9 mouse cellular contexts compared by ENCODE assay signal in the genomic region with DNA sequence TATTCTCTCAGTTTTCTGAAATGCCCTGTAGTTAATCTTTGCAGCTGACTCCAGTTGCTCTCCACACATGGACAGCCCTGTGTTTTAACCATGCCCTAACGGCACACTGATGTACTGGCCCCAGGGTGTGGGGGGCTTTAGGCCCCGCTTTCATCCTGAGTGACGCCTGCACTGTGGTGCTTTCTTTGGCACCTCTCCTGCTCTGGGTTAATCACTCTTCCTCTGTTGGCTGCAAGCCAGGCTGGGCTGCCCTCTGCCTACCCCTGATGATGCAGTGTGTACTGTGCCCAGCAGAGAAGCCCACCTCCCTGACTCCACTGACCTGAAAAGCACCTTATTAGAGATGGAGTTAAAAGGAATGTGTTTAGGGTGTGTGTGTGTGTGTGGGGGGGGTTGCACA.
DNase-seq lines count a peak whose midpoint lies in the region; ATAC-seq lines count a peak whose summit lies in the region.
"Had no signal": no experiment of that assay in that cellular context is flagged by ENCODE, and none has a peak within 500 bp of the region (broad histone marks: within the 10 kb centered on the region; RNA-seq: fewer than 3 reads in every experiment).

No protein-coding gene starts in this region.

- peak; percentile 84 for ATAC-seq in heart, embryonic 12.5 days (ENCODE audit: insufficient number of reproducible peaks, low FRiP score)
- ATAC-seq in hindbrain, embryonic 13.5 days (ENCODE audit: low FRiP score): peak; percentile 67

- WGBS in heart, embryonic 12.5 days: 25% methylated on average over 3 of the region's 3 CpGs
- 12% methylated on average over 3 of the region's 3 CpGs for WGBS in hindbrain, embryonic 13.5 days

- peaks cover 42% of the 10 kb centered on the region for H3K4me1 ChIP-seq in heart, embryonic 12.5 days (replicated peaks)
- peaks cover 16% of the 10 kb centered on the region for H3K4me1 ChIP-seq in hindbrain, embryonic 13.5 days (replicated peaks)
- H3K4me1 ChIP-seq: liver, embryonic 13.5 days had no signal

- no peak for DNase-seq in heart, postnatal 36 days
- DNase-seq in adrenal gland, postnatal 25 days: peak; percentile 45
- peak; percentile 32 for DNase-seq in lung, postnatal 14 days
- DNase-seq in left cerebral cortex, adult 11 months (ENCODE audit: low spot score): no peak
- no peak for DNase-seq in thymus, postnatal 0 days (ENCODE audit: low spot score)
- DNase-seq in spleen, postnatal 36 days (ENCODE audit: low spot score in 2 of 2): no peak
- DNase-seq: liver, embryonic 13.5 days had no signal

- no peaks in the 10 kb centered on the region for H3K9me3 ChIP-seq in heart, embryonic 12.5 days (replicated peaks)
- H3K9me3 ChIP-seq in hindbrain, embryonic 13.5 days: no peaks in the 10 kb centered on the region
- H3K9me3 ChIP-seq: liver, embryonic 13.5 days had no signal

- H3K4me2 ChIP-seq in heart, embryonic 12.5 days: no peak overlapping the region
- H3K4me2 ChIP-seq in hindbrain, embryonic 13.5 days: no peak overlapping the region
- H3K4me2 ChIP-seq: liver, embryonic 13.5 days had no signal

- intact Hi-C loops in heart, postnatal 36 days (cut with DNase I): no loop called here

- H3K4me3 ChIP-seq in heart, embryonic 12.5 days: no peak overlapping the region
- H3K4me3 ChIP-seq in hindbrain, embryonic 13.5 days: no peak overlapping the region
- H3K4me3 ChIP-seq: liver, embryonic 13.5 days had no signal

- H3K27me3 ChIP-seq in heart, embryonic 12.5 days (replicated peaks): no peaks in the 10 kb centered on the region
- H3K27me3 ChIP-seq in hindbrain, embryonic 13.5 days: no peaks in the 10 kb centered on the region
- H3K27me3 ChIP-seq: liver, embryonic 13.5 days had no signal

- H3K36me3 ChIP-seq in heart, embryonic 12.5 days: 0 out of 2 replicates have a peak, but pooled peaks cover 2% of the 10 kb centered on the region
- no peaks in the 10 kb centered on the region for H3K36me3 ChIP-seq in hindbrain, embryonic 13.5 days
- H3K36me3 ChIP-seq: liver, embryonic 13.5 days had no signal

- H3K9ac ChIP-seq in heart, embryonic 12.5 days: no peak overlapping the region
- no peak overlapping the region for H3K9ac ChIP-seq in hindbrain, embryonic 13.5 days
- H3K9ac ChIP-seq: liver, embryonic 13.5 days had no signal

- no peak overlapping the region for H3K27ac ChIP-seq in heart, embryonic 12.5 days (ENCODE audit: poor library complexity, severe bottlenecking)
- H3K27ac ChIP-seq in hindbrain, embryonic 13.5 days: no peak overlapping the region
- H3K27ac ChIP-seq: liver, embryonic 13.5 days had no signal

Comparison
In these comparisons a context has a peak if more than half of its experiments do, and no peak if none do; other contexts are left out.
1. DNase-seq: peak in adrenal gland, postnatal 25 days (single experiment) and lung, postnatal 14 days (single experiment); none in heart, postnatal 36 days (0 of 2), left cerebral cortex, adult 11 months (single experiment), thymus, postnatal 0 days (single experiment) and spleen, postnatal 36 days (0 of 2).